Mouse (Mus musculus): ENCODE results near the gene Cmtm3.

Gene Cmtm3

GRCm38 (mm10) chr8:104380961-104381411 lies 41.8 kb downstream of the Cmtm3 start:
- no peak for DNase-seq (ENCODE audit: low read depth, low spot score)

GRCm38 (mm10) chr8:104383296-104383695 lies 44.1 kb downstream of the Cmtm3 start:
- DNase-seq (ENCODE audit: low read depth, low spot score): no peak

- DNase-seq (ENCODE audit: low read depth, low spot score): no peak
Measured at GRCm38 (mm10) chr8:104383977-104384376, 44.8 kb downstream of the Cmtm3 start.

GRCm38 (mm10) chr8:104386693-104387092 lies 47.5 kb downstream of the Cmtm3 start:
- no peak for DNase-seq (ENCODE audit: low read depth, low spot score)

GRCm38 (mm10) chr8:104387501-104387900 lies 48.3 kb downstream of the Cmtm3 start:
- DNase-seq (ENCODE audit: low read depth, low spot score): no peak

GRCm38 (mm10) chr8:104387980-104388379 lies 48.8 kb downstream of the Cmtm3 start:
- DNase-seq (ENCODE audit: low read depth, low spot score): no peak

- no peak for DNase-seq (ENCODE audit: low read depth, low spot score)
Measured at GRCm38 (mm10) chr8:104390245-104390644, 51.0 kb downstream of the Cmtm3 start.

- DNase-seq (ENCODE audit: low read depth, low spot score): no peak
Measured at GRCm38 (mm10) chr8:104393139-104393538, 53.9 kb downstream of the Cmtm3 start.

GRCm38 (mm10) chr8:104393767-104394166 lies 54.6 kb downstream of the Cmtm3 start:
- DNase-seq (ENCODE audit: low read depth, low spot score): no peak

- DNase-seq (ENCODE audit: low read depth, low spot score): peak; percentile 57
Measured at GRCm38 (mm10) chr8:104394801-104395702, 55.8 kb downstream of the Cmtm3 start.

- DNase-seq (ENCODE audit: low read depth, low spot score): peak; percentile 53
Measured at GRCm38 (mm10) chr8:104395703-104396357, 56.6 kb downstream of the Cmtm3 start, which contains the start of gene Cmtm4. Gene Cmtm4, minus strand, starts transcription at chr8:104395807.
